Mouse (Mus musculus): Measurements from ENCODE around the gene Kctd18. TPM values are rescaled to one million over a fixed set of nuclear protein-coding genes. Genes with fewer than 3 reads are reported as not detected.

Gene Kctd18
- polyA plus RNA-seq, 1 experiment from 2014 or later, result 21.6 TPM

Other genes with a start within 250 kb of the Kctd18 start
- 156 and 157 TPM in 2 replicates for gene Spats2l, start 244.8 kb downstream of the Kctd18 start, polyA plus RNA-seq (2015; fragmentation: Nextera tagmentation; extraction: Ambion mirVana)
- gene Sgo2a, start 23.0 kb downstream of the Kctd18 start, polyA plus RNA-seq (2015; fragmentation: Nextera tagmentation; extraction: Ambion mirVana), result 12.5 and 14.8 TPM in 2 replicates
- 0.34 and 0.47 TPM in 2 replicates for gene Aox1, start 11.0 kb upstream of the Kctd18 start, polyA plus RNA-seq (2015; fragmentation: Nextera tagmentation; extraction: Ambion mirVana)
- gene Aox3, start 94.2 kb upstream of the Kctd18 start, polyA plus RNA-seq (2015; fragmentation: Nextera tagmentation; extraction: Ambion mirVana), result 1.9 and 3.1 TPM in 2 replicates
- 26.1 and 30.0 TPM in 2 replicates for gene Aox4, start 191.4 kb upstream of the Kctd18 start, polyA plus RNA-seq (2015; fragmentation: Nextera tagmentation; extraction: Ambion mirVana)